Mouse (Mus musculus) left cerebral cortex, adult 9 months (tissue): Measurements from ENCODE around the gene Polg.
A peak's percentile ranks its signal among the peaks of the same experiment; 100 is the strongest.

Experiments
- DNase-seq, 2 experiments: peaks; one replicate each; pipeline ENCODE4 v3.0.0; 2022; ENCODE audit warnings: low spot score in 2 of 2

The Polg gene

DNA sequence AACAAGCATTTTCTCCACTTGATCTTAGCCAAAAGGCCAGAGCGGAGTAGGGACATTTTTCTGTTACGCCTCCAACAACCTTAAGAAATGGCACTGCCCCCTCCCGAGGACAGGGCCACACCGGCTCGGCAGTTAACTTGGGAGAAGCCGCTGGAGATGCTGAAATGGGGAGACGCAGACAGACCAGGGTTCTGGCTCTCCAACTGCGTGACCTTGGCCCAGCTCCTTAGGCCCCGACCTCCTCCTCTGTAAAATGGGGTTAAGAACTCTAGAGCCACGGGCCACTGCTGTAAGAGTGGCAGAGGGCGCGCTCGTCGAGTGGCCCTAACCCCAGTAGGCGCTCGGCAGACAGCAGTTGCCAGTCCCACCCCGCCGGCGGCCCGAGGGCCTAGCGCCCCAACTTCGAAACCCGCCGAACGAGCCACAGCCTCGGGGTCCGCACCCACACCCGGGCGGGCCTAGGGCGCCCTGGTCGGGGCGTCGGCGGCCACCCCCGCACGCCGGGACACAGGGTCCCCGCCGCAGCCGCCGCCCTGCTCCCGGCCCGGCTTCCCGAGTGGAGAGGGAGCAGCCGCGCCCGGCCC is 609 bp downstream of the Polg start:
- peak in 1 of 2 experiments; percentile 39 for DNase-seq

DNA sequence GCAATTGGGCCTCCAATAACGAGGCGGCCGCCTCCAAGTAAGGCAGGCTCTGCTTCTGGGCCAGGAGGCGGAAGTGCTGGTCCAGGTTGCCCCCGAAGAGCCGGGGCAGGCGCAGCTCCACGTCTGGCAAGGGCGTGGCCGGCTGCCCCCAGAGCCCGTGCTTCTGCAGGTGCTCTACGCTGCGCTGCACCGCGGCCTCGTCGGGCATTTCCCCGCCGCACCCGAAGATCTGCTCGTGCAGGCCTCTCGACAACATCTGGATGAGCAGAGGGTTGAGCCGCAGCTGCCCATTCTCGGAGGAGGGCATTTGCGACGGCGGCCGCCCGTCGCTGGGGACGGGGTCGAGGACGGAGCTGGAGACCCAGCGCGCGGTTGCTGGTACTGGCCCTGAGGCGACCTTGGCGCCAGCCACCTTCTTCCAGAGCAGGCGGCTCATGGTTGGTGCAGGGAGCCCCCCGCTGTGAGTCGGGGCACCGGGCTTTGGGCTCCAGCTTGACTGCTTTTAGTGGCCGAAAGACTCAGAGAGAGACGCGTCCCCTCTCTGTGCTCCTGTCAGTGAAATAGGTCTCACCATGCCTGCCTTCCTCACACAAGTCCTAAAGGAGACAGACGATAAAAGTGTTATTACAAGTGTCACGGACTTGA is 1.3 kb downstream of the Polg start:
- no peak for DNase-seq

DNA sequence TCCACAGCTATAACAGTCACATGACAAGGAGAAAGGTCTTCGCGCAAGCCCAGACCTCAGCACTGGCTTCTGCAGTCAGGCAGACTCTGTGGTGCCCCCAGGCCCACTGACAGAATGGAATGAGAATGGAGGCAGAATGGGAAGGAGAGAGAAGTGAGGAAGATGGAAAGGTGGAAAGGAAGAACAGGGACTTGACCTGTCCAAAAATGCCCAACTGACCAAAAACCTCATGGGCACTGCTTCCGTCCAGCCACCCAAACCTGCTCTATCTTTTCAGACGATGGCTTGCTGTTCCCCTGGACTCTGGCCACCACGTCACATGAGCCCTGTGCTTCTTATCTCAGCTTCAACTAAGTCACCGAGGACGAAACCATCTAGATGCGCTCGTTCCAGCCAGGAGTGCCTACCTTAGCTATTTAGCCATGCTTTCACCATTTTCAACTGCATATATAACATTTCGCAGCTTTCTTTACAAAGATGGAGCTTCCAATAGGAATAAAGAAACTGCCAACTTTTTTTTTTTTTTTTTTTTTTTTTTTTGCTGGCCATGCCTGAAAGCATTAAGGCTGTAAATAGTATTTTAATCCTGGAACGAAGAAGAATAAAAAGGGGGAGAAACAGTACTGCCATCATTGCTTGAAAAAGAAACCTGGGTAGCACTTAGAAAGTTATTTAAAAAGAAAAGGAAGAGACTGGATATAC is 2.6 kb downstream of the Polg start:
- DNase-seq = no peak

DNA sequence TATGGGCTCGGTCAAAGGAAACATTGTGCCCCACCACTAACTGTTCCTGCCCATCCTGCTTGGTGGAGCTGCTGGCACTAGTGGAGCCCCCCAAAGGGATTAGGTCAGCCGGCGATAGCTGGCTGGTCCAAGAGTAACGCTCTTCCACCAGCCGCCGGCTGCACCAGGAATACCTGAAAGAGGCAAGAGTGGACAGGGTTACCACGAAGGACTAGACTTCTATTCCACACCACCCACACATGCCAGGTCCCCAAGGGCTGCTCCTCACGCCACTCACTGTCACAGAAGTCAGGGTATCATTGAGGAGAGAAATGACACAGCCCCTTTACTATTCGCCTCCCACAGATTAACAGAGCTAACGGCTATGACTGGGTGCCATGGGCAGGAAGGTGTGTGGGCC is 4.4 kb downstream of the Polg start:
- no peak for DNase-seq

DNA sequence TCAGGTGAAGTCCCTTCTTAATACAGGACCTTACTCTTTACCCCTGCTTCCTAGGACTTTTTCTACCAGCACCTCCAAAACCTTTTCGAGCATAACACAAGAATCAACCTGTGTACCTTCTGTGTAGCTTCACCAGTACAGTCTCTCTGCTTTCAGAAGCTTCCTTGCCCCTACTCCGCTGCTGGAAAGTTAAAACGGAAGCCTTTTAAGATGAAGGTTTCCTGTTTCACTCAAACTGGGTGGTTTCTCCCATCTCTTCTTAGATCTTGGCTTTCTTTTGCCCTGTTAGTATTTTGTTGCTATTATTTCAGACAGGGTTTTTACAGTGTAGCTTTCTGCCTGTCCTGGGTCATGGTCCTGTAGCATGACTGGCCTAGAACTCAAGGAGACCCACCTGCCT is 18.7 kb downstream of the Polg start:
- DNase-seq = no peak

DNA sequence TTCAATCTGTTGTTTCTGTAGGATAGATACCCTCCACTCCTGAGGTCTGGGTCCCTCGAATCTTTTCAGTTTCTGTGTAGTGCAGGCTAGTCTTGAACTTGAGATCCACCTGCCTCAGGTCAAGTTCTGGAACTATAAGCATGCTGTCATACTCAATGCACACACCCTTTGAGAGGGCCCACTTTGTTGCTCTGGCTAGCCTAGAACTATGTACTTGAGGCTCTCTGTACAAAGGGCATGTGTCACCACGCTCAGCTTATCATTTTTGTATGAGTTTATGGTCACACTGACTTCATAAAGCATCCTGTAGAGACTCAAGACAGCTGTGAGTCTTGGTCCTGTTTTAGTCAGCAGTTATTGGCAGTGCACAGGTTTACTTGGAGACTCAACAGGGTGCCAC is 19.1 kb downstream of the Polg start:
- DNase-seq = no peak

DNA sequence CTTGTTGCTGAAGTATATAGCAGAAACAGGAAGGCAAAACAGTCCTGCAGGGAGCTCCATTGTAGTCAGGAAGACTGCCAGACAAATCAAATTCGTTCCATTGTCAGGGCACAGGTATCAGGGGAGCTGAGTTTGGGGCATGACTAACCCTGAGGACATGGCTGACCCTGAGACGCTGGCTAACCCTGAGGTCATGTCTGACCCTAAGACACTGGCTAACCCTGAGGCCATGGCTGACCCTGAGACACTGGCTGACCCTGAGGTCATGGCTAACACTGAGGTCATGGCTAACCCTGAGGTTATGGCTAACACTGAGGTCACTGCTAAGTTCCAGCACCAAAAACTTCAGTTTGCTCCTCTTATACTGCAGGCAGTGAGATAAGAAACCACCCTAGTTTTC is 26.1 kb downstream of the Polg start:
- no peak for DNase-seq

DNA sequence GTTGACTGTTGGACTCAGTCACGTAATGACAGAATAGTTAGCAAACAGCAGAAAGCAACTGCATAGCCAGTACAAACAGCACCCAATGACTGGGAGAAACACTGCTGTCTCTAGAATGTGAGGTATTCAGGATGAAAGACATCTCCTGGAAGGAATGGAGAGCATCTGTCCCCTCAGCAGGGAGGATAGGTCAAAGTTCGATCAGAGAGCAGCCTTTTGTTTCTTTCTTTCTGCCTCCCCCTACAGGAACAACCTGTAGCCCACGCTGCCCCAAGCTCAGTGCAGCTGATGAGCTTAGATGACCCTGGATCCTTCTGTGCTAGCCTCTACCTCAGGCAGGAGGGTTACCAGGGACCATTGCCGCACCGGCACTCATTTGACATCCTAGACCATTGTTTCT is 37.9 kb downstream of the Polg start:
- no peak for DNase-seq

DNA sequence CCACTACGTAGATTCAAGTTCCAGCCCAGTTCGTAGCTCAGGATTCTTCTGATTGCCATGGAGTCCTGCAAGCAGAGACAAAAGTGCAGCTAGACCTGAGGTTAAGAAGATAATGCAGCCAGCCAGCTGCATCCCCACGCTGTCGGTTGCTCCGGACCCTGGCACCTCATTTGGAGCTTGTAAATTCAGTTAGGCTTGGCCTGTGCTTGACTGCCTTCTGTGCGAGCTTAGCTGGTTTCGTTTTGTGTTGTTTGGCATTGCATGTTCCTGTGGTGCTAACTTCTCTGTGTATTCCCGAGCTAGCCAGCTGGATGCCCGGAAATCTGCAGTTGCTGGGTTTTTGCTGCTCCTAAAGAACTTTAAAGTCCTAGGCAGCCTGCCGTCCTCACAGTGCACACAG is 40.4 kb downstream of the Polg start:
- DNase-seq = no peak

DNA sequence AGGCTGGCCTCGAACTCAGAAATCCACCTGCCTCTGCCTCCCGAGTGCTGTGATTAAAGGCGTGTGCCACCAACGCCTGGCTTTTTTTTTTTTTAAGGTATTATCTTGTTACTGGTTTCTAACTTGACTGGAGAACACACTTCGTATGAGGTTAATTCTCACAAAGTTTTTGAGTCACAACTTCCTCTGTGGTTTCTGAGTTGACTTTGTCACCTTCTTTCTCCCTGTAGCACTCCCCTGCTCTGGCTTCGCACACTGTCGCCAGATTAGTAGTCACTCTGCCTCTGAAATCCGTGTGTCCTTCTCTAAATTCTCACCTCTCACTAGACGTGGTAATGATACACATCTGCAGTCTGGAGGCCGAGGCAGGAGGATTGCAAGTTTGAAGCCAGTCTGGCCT is 43.3 kb downstream of the Polg start:
- no peak for DNase-seq

DNA sequence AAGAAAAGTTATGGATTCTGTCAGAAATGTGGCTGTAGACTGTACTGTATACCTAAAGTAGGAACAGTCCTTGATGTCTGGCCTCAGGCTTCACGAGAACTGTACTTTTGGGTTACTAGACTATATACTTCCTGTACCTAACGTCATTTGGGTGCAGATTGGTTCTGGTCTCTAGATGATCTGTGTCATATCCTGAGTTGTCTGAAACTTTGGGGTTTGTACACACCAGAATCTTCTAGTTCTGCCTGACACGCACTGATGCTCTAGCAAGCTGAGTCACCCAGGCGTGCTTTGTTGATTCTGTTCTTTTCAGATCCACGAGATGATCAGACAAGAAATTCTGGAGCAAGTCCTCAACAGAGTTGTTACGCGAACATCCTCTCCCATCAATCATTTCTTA is 46.2 kb downstream of the Polg start:
- DNase-seq = no peak

DNA sequence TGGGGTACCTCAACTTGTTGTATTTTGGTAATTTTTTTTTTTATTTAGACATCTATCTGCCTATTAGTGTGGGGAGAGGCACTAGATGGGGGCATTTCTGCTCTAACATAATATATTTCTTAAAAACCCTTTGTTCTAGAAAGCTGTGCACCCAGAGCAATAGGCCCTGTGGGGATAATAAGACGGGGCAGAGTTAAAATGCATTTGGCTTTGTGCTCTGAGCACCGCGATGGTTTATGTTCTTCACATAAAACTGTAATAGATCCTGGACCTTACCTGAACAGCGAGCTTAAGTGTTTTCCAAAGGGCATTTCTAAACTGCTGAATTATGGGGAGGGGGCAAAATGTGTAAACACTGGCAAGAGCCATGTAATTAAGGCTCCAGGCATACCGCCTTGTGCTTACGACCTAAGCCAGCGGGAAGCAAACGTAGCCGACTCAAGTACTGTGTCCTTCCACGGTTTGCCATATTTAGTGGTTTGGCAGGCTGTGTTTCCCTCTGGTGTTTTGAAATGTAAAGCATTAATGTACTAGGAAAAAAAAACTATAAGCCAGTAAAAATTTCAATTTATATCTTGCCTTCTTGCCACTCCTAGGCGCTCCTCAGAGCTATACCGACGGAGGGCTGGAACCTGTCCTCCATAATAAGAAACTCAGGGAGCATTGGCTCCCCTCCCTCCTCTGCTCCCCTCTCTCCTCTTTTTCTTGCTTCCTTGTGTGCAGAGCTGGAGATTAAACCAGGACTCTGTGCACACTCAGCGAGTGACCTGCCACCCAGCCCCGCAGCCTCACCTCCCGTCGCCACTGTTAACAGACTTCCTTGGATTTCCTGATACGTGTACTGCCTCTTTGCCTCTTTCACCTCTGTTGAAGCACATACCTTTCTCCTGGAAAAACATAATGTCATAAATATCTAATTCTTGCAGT is 51.5 kb downstream of the Polg start:
- DNase-seq = no peak

DNA sequence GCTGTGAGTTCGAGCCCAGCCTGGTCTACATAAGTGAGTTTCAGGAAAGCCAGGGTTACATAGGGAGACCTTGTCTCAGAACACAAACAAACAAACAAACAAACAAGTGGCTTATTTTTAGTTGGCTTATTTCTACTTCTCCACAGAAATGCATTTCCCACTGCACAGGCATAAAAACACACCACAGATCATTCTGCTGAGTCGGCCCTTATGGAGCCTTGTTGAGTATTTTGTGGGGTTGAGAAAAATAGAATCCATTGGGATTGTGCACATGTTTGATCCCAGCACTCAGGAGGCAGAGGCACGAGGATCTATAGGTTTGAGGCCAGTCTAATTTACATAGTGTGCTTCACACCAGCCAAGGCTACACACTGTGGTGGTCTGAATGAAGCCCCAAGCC is 65.9 kb downstream of the Polg start:
- no peak for DNase-seq

DNA sequence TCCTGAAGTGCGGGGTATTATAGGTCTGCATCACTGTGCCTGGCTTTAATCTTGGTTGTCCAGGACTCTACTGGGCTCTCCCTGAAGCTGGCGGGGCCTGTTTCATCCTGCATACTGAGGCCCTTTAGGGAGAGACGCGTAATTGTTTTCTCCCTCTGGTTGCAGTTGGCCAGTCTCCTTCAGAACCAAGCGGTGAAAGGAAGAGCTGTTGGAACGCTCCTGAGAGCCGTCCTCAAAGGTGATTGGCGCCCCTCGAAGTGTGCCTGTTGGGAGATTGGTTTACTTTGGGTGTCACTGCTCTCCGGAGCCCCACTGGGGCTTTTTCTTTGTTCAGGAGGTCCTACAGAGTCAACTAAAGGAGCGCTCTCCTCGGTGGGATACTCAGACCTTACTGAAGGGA is 67.2 kb downstream of the Polg start:
- no peak for DNase-seq

DNA sequence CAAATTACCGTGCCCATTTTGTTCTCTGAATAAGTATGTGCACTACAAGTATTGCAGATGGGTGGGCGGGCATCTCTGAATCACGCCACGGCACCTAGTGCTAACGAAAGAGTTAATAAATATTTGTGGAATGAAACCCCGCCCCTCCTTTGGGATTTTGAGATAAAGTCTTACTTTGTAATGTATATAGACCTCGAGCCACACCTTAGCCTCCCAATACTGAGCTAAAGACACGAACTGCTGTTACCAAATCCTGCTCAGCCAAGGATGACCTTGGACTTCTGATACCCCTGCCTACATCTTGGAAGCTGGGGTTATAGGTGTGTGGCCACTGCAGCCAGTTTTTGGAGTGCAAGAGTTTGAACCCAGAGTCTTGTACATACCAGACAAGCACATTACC is 67.7 kb downstream of the Polg start:
- DNase-seq = no peak

DNA sequence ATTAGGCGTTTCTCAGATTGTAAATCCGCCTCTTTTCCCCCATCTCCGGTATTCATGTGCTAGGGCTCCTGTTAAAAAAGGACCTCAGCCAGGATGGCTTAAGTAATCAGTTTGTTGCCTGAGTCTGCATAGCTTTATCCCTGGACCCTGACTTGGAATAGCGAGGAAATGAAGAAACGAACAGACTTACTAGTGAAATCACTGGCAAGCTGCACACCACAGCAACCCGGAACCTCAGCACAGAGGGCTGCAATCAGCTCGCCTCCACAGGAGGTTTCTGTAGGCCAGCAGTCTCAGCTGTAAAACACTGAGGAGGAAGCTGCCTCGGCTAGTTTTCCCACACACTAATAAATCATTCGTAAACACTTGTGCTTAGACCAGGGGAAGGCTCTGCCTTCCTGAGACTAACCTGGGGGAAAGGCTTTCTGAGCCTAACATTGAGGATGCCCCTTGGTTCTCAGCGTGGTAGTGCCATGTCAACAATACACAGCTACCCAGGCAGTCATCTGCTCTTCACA is 68.7 kb downstream of the Polg start:
- DNase-seq = no peak
